Mouse (Mus musculus): Measurements from ENCODE around the gene Aldh6a1.

The Aldh6a1 gene

GRCm38 (mm10) chr12:84450718-84451646 lies at the start of gene Aldh6a1, which contains the start of gene Lin52:
Gene Aldh6a1, minus strand, starts transcription at chr12:84451004.
Gene Lin52, plus strand, starts transcription at chr12:84451422.
- DNase-seq (ENCODE audit: low spot score), result peak; percentile 100

GRCm38 (mm10) chr12:84496795-84497194 lies 46.0 kb upstream of the Aldh6a1 start:
- no peak for DNase-seq (ENCODE audit: low spot score)

- peak; percentile 65 for DNase-seq (ENCODE audit: low spot score)
These were observed 36.7 kb upstream of the Aldh6a1 start for GRCm38 (mm10) chr12:84487324-84488056.

DNA sequence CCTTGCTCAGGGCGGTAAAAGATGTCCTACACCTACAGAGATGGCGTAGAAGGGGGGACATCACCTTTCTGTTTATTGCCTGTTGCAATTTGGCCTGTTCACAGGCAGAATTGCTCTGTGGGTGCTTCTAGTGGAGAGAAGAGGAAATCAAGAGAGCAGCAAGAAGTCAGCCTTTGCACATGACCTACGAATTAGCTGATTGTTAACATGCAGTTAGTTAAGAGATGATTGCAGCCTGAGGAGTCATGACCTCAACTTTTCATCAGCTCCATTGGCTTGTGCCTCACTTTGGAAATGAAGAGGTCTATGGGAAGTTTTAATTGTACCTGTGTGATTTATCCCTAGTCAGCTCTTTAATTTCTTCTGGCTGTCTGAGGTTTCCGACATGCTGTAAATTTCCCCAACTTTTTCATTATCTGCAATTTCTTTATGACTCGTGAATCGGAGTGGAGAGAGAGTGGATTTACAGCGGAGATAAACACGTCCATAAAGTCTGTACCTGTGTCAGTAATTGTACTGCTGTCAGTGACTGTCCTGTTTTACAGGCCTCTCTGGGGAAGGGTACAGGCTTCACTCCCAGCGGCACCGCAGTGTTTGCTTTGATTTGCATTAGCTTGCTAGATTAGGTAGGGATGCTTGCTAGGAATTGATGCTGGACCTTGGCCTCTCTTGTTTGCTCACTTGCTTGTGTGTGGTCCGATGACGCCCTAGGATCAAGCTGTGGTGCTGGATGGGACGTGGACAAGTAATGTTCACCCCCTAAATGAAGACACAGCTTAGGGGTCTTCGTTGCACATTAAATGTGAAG lies 32.2 kb upstream of the Aldh6a1 start:
- DNase-seq (ENCODE audit: low spot score), result no peak

GRCm38 (mm10) chr12:84481251-84481650 lies 30.4 kb upstream of the Aldh6a1 start:
- DNase-seq (ENCODE audit: low spot score), result no peak

DNA sequence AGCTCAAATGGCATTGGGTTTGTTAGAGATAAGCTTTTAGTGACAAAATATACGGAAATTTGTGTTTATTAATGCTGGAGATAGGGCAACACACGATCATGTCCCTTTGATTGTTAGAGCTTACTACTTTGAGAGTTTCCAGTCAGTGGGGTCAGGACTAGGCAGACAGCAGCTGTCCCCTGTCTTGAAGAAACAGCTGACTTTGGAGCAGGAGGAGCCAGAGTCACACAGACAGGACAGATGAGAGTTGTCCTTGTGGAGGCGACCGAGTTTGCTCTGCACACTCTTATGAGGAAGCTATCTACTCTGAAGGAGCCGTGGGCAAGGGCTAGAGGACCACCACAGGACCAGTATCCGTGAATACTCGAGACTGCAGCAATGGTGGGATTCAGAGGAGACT lies 28.1 kb upstream of the Aldh6a1 start:
- DNase-seq (ENCODE audit: low spot score), result no peak

GRCm38 (mm10) chr12:84468701-84469100 lies 17.9 kb upstream of the Aldh6a1 start:
- DNase-seq (ENCODE audit: low spot score), result peak; percentile 79

DNA sequence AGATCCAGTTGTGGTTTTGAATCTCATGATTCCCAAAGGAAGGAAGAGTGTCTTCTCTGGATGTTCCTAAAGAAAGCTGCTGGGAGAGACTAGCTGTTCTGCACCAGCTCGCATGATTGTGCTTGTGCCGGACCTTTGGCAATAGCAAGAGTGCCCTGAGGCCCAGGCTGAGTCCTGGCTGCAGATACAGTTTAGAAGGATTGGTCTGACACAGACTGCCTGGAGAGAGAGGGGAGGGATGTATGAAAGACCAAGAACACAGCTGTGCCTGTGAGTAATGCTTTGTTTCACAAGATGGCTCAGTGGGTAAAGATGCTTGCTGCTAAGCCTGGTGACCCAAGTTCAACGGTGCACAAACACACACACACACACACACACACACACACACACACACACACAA lies 12.1 kb upstream of the Aldh6a1 start:
- DNase-seq (ENCODE audit: low spot score), result no peak

DNA sequence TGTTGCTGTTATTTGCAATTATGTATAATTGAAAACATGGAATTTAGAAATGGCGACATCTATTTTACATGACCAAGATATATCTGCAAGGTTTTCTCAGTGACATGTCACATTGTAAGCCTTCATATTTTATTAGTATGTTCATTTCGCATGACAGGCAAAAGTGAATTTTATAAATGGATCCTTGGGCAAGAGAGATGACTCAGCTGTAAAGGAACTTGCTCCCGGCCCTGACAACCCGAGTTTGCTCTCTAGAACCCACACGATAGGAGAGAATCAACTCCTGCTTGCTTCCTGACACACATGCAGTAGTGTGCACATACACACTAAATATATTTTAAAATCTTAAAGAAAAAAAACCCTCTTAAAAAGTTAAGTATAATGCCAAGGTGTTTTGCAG lies 10.6 kb upstream of the Aldh6a1 start:
- no peak for DNase-seq (ENCODE audit: low spot score)

GRCm38 (mm10) chr12:84459845-84460244 lies 9.0 kb upstream of the Aldh6a1 start:
- DNase-seq (ENCODE audit: low spot score), result peak; percentile 19

DNA sequence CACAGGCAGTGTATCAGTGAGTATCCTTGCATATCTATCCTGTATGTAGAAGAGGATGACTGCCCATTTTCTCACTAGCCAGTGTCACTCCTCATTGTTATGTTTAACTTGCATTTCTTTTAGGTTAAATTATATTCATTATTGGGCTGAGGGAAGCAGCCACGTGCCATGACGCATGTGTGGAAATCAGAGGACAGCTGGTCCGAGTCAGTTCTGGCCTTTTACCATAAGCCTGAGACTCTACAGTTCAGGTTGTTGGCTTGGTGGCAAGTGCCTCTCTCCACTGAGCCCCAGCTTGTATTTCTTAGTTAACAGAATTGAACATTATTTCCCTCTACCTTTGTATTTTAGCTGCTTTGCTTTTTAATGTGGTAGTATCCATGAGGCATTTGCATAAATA lies 6.1 kb upstream of the Aldh6a1 start:
- no peak for DNase-seq (ENCODE audit: low spot score)

GRCm38 (mm10) chr12:84451801-84452200 lies 997 bp upstream of the Aldh6a1 start:
- DNase-seq (ENCODE audit: low spot score), result peak; percentile 71

GRCm38 (mm10) chr12:84450351-84450717 lies 470 bp downstream of the Aldh6a1 start:
- peak; percentile 46 for DNase-seq (ENCODE audit: low spot score)

DNA sequence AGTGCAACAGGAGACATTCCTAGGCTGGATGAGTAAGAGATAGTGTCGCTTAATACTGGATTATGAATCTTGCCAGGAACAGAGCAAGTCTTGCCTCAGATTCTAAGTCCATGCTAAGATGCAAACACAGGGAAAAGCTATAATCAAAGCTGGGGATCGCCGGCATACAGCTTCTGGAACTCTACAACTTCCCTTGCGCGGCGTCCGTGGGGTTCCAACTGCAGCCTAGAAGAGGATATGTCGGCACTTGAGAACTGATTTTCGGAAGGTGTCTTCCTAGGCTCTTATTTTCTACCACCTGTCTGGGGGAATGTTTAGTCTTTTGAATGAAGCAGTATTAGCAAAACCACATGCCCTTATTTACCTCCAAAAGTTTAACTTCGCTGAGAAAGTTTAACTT lies 917 bp downstream of the Aldh6a1 start:
- DNase-seq (ENCODE audit: low spot score), result no peak

- DNase-seq (ENCODE audit: low spot score), result no peak
These were observed 2.6 kb downstream of the Aldh6a1 start for GRCm38 (mm10) chr12:84448181-84448580.

GRCm38 (mm10) chr12:84447386-84447785 lies 3.4 kb downstream of the Aldh6a1 start:
- no peak for DNase-seq (ENCODE audit: low spot score)

DNA sequence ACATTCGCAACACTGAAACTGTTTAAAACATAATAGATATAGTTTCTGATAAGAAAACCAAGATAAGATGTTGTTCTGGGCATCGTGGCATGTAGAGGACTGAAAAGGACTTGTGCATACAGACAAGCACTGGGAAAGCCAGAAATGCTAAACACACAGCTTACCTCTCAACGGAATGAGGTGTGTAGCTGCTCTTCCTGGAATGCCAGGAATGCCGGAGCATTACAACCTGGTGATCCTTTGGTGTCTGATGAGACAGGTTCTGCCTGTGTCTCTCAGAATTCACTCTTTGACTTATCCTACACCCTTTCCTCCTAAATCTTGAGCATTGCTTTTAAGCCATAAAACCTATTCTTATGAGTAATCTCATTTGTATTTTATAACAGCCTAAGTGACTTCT lies 8.3 kb downstream of the Aldh6a1 start:
- no peak for DNase-seq (ENCODE audit: low spot score)

GRCm38 (mm10) chr12:84438697-84439096 lies 12.1 kb downstream of the Aldh6a1 start:
- no peak for DNase-seq (ENCODE audit: low spot score)

- DNase-seq (ENCODE audit: low spot score), result no peak
These were observed 21.0 kb downstream of the Aldh6a1 start for GRCm38 (mm10) chr12:84429825-84430224.

DNA sequence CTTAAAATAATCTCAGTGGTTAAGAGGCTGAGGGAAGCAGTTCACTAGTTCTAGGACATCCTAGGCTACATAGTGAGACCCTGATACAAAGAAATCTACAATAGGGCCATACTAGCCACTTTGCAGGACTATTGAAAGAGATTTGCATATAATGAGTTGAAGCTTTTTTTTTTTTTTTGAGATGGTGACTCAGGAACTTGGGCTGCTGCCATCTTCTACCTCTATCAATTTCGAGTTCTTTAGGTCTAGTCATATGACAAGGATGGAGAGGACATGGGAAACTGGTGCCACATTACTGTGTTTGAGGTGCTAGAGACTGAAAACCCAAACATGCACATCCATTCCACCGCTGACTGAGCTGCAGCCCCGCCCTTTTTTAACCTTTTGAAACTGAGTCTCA lies 26.8 kb downstream of the Aldh6a1 start:
- DNase-seq (ENCODE audit: low spot score), result no peak

DNA sequence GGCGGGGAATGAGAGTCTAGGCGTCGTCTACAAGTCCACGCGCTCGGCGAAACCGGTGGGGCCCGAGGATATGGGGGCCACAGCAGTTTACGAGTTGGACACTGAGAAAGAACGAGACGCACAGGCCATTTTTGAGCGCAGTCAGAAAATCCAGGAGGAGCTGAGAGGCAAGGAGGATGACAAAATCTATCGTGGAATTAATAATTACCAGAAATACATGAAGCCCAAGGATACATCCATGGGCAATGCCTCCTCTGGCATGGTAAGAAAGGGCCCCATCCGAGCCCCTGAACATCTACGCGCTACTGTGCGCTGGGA lies 33.2 kb downstream of the Aldh6a1 start:
- DNase-seq (ENCODE audit: low spot score), result no peak

GRCm38 (mm10) chr12:84416834-84417604 lies 33.8 kb downstream of the Aldh6a1 start, which contains the start of gene Rnf113a2:
Gene Rnf113a2, plus strand, starts transcription at chr12:84417196.
- DNase-seq (ENCODE audit: low spot score), result no peak
